Mouse (Mus musculus) B cell, adult (primary cell): ENCODE measurements around the gene Selenok. TPM values are rescaled to one million over a fixed set of nuclear protein-coding genes. Genes with fewer than 3 reads are reported as not detected.

Experiments
- total RNA-seq: library from RNA; stranded (reverse); gene quantifications from 4 replicates; pipeline ENCODE4 v1.2.4, GENCODE M21; 2023; ENCODE audit not compliant: inconsistent age

Selenok gene
- total RNA-seq, result 156 to 182 TPM (median 159 TPM) in 4 replicates

GRCm38 (mm10) chr14:29968075-29968821 is at the start of gene Selenok:
Gene Selenok, plus strand, starts transcription at chr14:29968308.

DNA sequence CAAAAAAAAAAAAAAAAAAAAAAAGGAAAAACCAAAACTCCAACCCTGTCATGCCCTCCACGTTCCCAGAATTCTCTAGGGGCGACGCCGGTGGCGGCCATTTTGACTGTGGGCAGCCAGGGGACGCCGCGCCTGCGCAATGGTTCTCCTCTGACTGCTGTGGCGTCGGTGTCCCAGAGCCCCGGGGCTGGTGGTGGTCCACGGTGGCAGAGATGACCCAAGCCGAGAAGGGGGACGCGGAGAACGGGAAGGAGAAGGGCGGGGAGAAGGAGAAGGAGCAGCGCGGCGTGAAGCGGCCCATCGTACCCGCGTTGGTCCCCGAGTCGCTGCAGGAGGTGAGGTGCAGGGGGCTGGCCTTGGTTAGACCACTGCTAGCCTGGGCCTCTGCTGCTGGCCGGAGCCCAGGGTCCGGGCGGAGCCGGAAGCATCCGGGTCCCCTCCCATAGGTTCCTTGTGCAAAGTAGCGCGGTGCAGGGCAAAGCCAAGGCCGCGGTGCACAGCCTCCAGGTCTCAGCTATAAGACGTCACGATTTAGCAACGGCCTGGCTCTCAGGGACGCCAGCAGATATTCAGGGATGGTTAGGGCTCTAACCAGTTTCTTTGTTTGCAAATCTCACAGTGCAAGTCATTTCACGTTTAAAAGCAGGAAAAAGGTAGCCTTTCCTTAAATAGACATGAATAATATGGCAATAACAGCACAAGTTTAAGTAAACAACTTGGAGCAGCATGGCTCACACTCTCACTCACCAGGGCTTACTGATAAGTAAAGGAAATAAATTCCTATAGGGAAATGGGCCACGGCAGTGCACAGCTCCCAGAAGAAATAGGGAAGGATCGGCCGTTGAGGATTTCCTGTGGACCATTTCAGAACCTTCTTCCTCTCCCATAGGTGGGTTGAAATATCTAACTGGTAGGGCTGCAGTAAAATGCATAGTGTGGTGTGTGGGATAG is 10.4 kb downstream of the Selenok start, which contains the start of gene Actr8:
TSS of gene Actr8 (plus strand) at position 84 of the 951 bp plus-strand sequence.

DNA sequence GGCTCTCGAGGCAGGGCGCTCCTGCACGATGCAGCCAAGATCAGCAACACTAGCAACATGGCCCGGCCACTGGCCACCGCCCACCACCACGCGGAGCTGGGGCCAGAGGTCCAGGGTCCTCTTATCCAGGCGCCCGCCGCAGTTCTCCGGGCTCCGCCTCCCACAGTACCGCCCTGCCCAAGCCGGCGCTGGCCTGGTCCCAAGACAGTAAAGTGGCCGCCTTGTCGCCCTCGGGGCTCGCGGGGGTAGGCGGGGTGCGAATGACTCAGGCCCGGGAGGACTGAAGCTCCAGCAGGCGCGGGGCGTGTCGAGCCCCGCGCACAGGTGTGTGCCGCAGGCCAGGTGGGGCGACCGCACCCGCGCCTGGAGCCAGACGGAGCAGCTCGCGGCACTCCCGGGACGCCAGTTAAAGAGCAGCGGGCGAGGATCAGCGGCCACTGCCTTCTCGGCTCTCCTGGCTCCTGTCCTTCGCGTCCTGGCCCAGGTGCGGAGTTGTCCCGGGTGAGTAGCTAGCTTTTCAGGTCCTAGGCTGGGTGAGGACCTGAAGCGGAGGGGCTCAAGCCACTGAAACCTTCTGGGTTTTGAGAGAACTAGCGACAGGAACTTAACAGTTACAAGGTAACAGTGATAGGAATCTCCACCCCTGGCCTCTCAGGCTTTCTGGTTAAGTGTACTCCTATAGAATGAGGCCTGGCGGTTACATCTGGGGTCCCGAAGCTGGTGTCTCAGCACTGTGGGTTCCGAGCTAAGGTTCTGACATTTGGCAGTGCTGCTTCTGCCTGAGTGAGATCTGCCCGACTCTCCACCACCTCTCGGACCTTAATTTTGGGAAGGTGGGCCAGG is 40.8 kb downstream of the Selenok start, which contains the start of the genes Il17rb and Chdh:
TSS of gene Il17rb (minus strand) at position 164 of the 843 bp plus-strand sequence.
TSS of gene Chdh (plus strand) at position 291 of the 843 bp plus-strand sequence.

Other genes starting within 250 kb of the Selenok start
- gene Cacna2d3, start 246.4 kb upstream of the Selenok start, total RNA-seq, result 0.36 TPM in 1 of 4 replicates, not detected in the others
- 54.2 to 63.1 TPM (median 60.4 TPM) in 4 replicates for gene Actr8, start 10.0 kb downstream of the Selenok start, total RNA-seq
- not detected in 4 replicates for gene Il17rb, start 40.6 kb downstream of the Selenok start, total RNA-seq
- 0.09 TPM in 1 of 4 replicates, not detected in the others for gene Chdh, start 40.7 kb downstream of the Selenok start, total RNA-seq